Mouse (Mus musculus) MEL (cell line): ENCODE data around the gene Cisd3. TPM values are rescaled to one million over a fixed set of nuclear protein-coding genes. Genes with fewer than 3 reads are reported as not detected.

ENCODE experiments used
- DNase-seq: peaks from one replicate; pipeline ENCODE4 v3.0.0; 2011; ENCODE audit warnings: low read depth, low spot score
- H3K27ac ChIP-seq: 2 replicates; pipeline ENCODE4 v1.5.1; 2012; ENCODE audit warnings: low read depth, mild to moderate bottlenecking, control low read depth, low read length, moderate library complexity; ENCODE audit not compliant: control insufficient read depth
- H3K27me3 ChIP-seq, 2 experiments: fragments of 150-350 bp in 1 of 2; sonication (generic) in 1 of 2; 2 replicates each; pipeline ENCODE4 v1.6.1; 2012; ENCODE audit warnings: low read length in 2 of 2, mild to moderate bottlenecking in 2 of 2, improper control_type of control experiment in 1 of 2, moderate library complexity in 1 of 2; ENCODE audit not compliant: insufficient read depth in 2 of 2, control insufficient read depth in 1 of 2
- H3K36me3 ChIP-seq, 2 experiments: 2 replicates each; pipeline ENCODE4 v1.6.1; 2012 to 2014; ENCODE audit warnings: low read length in 2 of 2, improper control_type of control experiment in 1 of 2, inconsistent platforms in 1 of 2, mild to moderate bottlenecking in 1 of 2; ENCODE audit not compliant: insufficient read depth in 2 of 2, control insufficient read depth in 1 of 2
- H3K4me1 ChIP-seq, 2 experiments: fragments of 150-350 bp in 1 of 2; sonication (generic) in 1 of 2; 2 replicates each; pipeline ENCODE4 v1.6.1; 2012; ENCODE audit warnings: low read length in 2 of 2, improper control_type of control experiment in 1 of 2, mild to moderate bottlenecking in 1 of 2; ENCODE audit not compliant: insufficient read depth in 2 of 2, control insufficient read depth in 1 of 2
- H3K4me3 ChIP-seq, 2 experiments: fragments of 150-350 bp in 1 of 2; sonication (generic) in 1 of 2; 2 replicates each; pipeline ENCODE4 v1.5.1; 2012; ENCODE audit warnings: low read depth in 2 of 2, low read length in 2 of 2, mild to moderate bottlenecking in 2 of 2, moderate library complexity in 2 of 2, control low read depth in 1 of 2, improper control_type of control experiment in 1 of 2; ENCODE audit not compliant: control insufficient read depth in 1 of 2, insufficient read depth in 1 of 2
- H3K79me2 ChIP-seq: 2 replicates; pipeline ENCODE4 v1.6.1; 2012; ENCODE audit warnings: mild to moderate bottlenecking, low read length, moderate library complexity; ENCODE audit not compliant: control insufficient read depth, poor library complexity, insufficient read depth
- H3K9ac ChIP-seq: 2 replicates; pipeline ENCODE4 v1.6.1; 2012; ENCODE audit warnings: low read depth, mild to moderate bottlenecking, control low read depth, low read length, moderate library complexity; ENCODE audit not compliant: control insufficient read depth, poor library complexity, severe bottlenecking
- H3K9me3 ChIP-seq: fragments of 150-350 bp; sonication (generic); replicated peaks from 2 replicates; pipeline ENCODE4 v1.6.1; 2012; ENCODE audit warnings: mild to moderate bottlenecking, low read length, improper control_type of control experiment, moderate library complexity; ENCODE audit not compliant: insufficient read depth
- BHLHE40 ChIP-seq: IDR thresholded peaks from 2 replicates; pipeline ENCODE4 v1.6.1; 2012; ENCODE audit warnings: low read depth, mild to moderate bottlenecking, inconsistent platforms, low read length, improper control_type of control experiment, borderline replicate concordance
- CHD1 ChIP-seq: IDR thresholded peaks from 2 replicates; pipeline ENCODE4 v1.6.1; 2012; ENCODE audit warnings: low read depth, mild to moderate bottlenecking, inconsistent platforms, low read length, improper control_type of control experiment
- CTCF ChIP-seq, 3 experiments: IDR thresholded peaks in 2 of 3; conservative IDR thresholded peaks in 1 of 3; 2 replicates each; pipeline ENCODE4 v1.5.1; 2011 to 2012; ENCODE audit warnings: low read length in 3 of 3, low read depth in 2 of 3, mild to moderate bottlenecking in 2 of 3, improper control_type of control experiment in 1 of 3, inconsistent platforms in 1 of 3, mixed read lengths in 1 of 3, moderate library complexity in 1 of 3; ENCODE audit not compliant: control insufficient read depth in 1 of 3, insufficient read depth in 1 of 3, poor library complexity in 1 of 3, severe bottlenecking in 1 of 3
- E2F4 ChIP-seq: IDR thresholded peaks from 2 replicates; pipeline ENCODE4 v1.6.1; 2011; ENCODE audit warnings: low read depth, low read length, improper control_type of control experiment, borderline replicate concordance
- ELF1 ChIP-seq: IDR thresholded peaks from 2 replicates; pipeline ENCODE4 v1.6.1; 2014; ENCODE audit warnings: low read depth, mild to moderate bottlenecking, inconsistent platforms, low read length, improper control_type of control experiment, moderate library complexity
- EP300 ChIP-seq, 2 experiments: IDR thresholded peaks; 2 replicates each; pipeline ENCODE4 v1.6.1; 2011; ENCODE audit warnings: improper control_type of control experiment in 2 of 2, low read length in 2 of 2, low read depth in 1 of 2, mild to moderate bottlenecking in 1 of 2
- ETS1 ChIP-seq: IDR thresholded peaks from 2 replicates; pipeline ENCODE4 v1.6.1; 2012; ENCODE audit warnings: low read depth, mild to moderate bottlenecking, inconsistent platforms, low read length, improper control_type of control experiment, moderate library complexity
- GABPA ChIP-seq: IDR thresholded peaks from 2 replicates; pipeline ENCODE4 v1.6.1; 2012; ENCODE audit warnings: low read depth, mild to moderate bottlenecking, inconsistent platforms, low read length, improper control_type of control experiment, moderate library complexity
- HCFC1 ChIP-seq: IDR thresholded peaks from 2 replicates; pipeline ENCODE4 v1.6.1; 2012; ENCODE audit warnings: low read depth, mild to moderate bottlenecking, inconsistent platforms, low read length, improper control_type of control experiment, moderate library complexity
- JUND ChIP-seq: IDR thresholded peaks from 2 replicates; pipeline ENCODE4 v1.6.1; 2011; ENCODE audit warnings: low read depth, mild to moderate bottlenecking, improper control_type of control experiment, low read length
- MAFK ChIP-seq: IDR thresholded peaks from 2 replicates; pipeline ENCODE4 v1.6.1; 2011; ENCODE audit warnings: low read depth, mild to moderate bottlenecking, low read length, improper control_type of control experiment, borderline replicate concordance
- MAX ChIP-seq: IDR thresholded peaks from 2 replicates; pipeline ENCODE4 v1.6.1; 2011; ENCODE audit warnings: low read length, improper control_type of control experiment
- MAZ ChIP-seq: IDR thresholded peaks from 2 replicates; pipeline ENCODE4 v1.6.1; 2012; ENCODE audit warnings: low read depth, mild to moderate bottlenecking, inconsistent platforms, low read length, improper control_type of control experiment
- MEF2A ChIP-seq: IDR thresholded peaks from 2 replicates; pipeline ENCODE4 v1.6.1; 2014; ENCODE audit warnings: low read depth, mild to moderate bottlenecking, inconsistent platforms, low read length, improper control_type of control experiment; ENCODE audit not compliant: poor library complexity, insufficient replicate concordance, severe bottlenecking; ENCODE audit errors: extremely low read depth
- MXI1 ChIP-seq: IDR thresholded peaks from 2 replicates; pipeline ENCODE4 v1.6.1; 2011; ENCODE audit warnings: mild to moderate bottlenecking, low read depth, low read length, improper control_type of control experiment
- MYB ChIP-seq: IDR thresholded peaks from 2 replicates; pipeline ENCODE4 v1.6.1; 2011; ENCODE audit warnings: mild to moderate bottlenecking, low read depth, low read length, improper control_type of control experiment
- MYC ChIP-seq: IDR thresholded peaks from 2 replicates; pipeline ENCODE4 v1.6.1; 2011; ENCODE audit warnings: low read depth, mild to moderate bottlenecking, low read length, improper control_type of control experiment, moderate library complexity
- NELFE ChIP-seq: IDR thresholded peaks from 2 replicates; pipeline ENCODE4 v1.6.1; 2011; ENCODE audit warnings: low read depth, low read length, improper control_type of control experiment
- NRF1 ChIP-seq: IDR thresholded peaks from 2 replicates; pipeline ENCODE4 v1.6.1; 2014; ENCODE audit warnings: low read depth, mild to moderate bottlenecking, inconsistent platforms, low read length, improper control_type of control experiment, moderate library complexity; ENCODE audit not compliant: poor library complexity, insufficient read depth, severe bottlenecking
- POLR2A ChIP-seq, 2 experiments: IDR thresholded peaks; 2 replicates each; pipeline ENCODE4 v1.6.1; 2011 to 2012; ENCODE audit warnings: low read length in 2 of 2, mild to moderate bottlenecking in 2 of 2, control low read depth in 1 of 2, improper control_type of control experiment in 1 of 2, low read depth in 1 of 2, moderate library complexity in 1 of 2; ENCODE audit not compliant: control insufficient read depth in 1 of 2, insufficient read depth in 1 of 2, poor library complexity in 1 of 2
- POLR2AphosphoS2 ChIP-seq: IDR thresholded peaks from 2 replicates; pipeline ENCODE4 v1.6.1; 2011; ENCODE audit warnings: low read length, improper control_type of control experiment
- POLR2AphosphoS5 ChIP-seq: IDR thresholded peaks from 2 replicates; pipeline ENCODE4 v1.6.1; 2012; ENCODE audit warnings: low read depth, borderline replicate concordance, mild to moderate bottlenecking, inconsistent platforms, low read length, moderate library complexity, mixed read lengths
- RAD21 ChIP-seq: IDR thresholded peaks from 2 replicates; pipeline ENCODE4 v1.6.1; 2011; ENCODE audit warnings: mild to moderate bottlenecking, low read depth, low read length, improper control_type of control experiment
- RCOR1 ChIP-seq: IDR thresholded peaks from 2 replicates; pipeline ENCODE4 v1.6.1; 2012; ENCODE audit warnings: low read depth, mild to moderate bottlenecking, inconsistent platforms, low read length, improper control_type of control experiment
- SIN3A ChIP-seq: IDR thresholded peaks from 2 replicates; pipeline ENCODE4 v1.6.1; 2012; ENCODE audit warnings: low read length, improper control_type of control experiment, inconsistent platforms
- SMC3 ChIP-seq: IDR thresholded peaks from 2 replicates; pipeline ENCODE4 v1.6.1; 2011; ENCODE audit warnings: low read depth, low read length, improper control_type of control experiment
- TBP ChIP-seq: IDR thresholded peaks from 2 replicates; pipeline ENCODE4 v1.8.0; 2011; ENCODE audit warnings: low read depth, low read length, improper control_type of control experiment
- TCF12 ChIP-seq: IDR thresholded peaks from 2 replicates; pipeline ENCODE4 v1.6.1; 2014; ENCODE audit warnings: low read depth, mild to moderate bottlenecking, inconsistent platforms, low read length, improper control_type of control experiment, moderate library complexity
- UBTF ChIP-seq: IDR thresholded peaks from 2 replicates; pipeline ENCODE4 v1.6.1; 2012; ENCODE audit warnings: low read depth, mild to moderate bottlenecking, inconsistent platforms, low read length, improper control_type of control experiment, moderate library complexity, borderline replicate concordance; ENCODE audit not compliant: insufficient read depth
- USF2 ChIP-seq, 2 experiments: IDR thresholded peaks; 2 replicates each; pipeline ENCODE4 v1.6.1; 2011 to 2012; ENCODE audit warnings: improper control_type of control experiment in 2 of 2, low read length in 2 of 2, borderline replicate concordance in 1 of 2, inconsistent platforms in 1 of 2, low read depth in 1 of 2, mild to moderate bottlenecking in 1 of 2; ENCODE audit not compliant: insufficient read depth in 1 of 2
- ZC3H11A ChIP-seq: IDR thresholded peaks from 2 replicates; pipeline ENCODE4 v1.6.1; 2012; ENCODE audit warnings: low read depth, mild to moderate bottlenecking, inconsistent platforms, low read length, improper control_type of control experiment
- ZKSCAN1 ChIP-seq: IDR thresholded peaks from 2 replicates; pipeline ENCODE4 v1.6.1; 2012; ENCODE audit warnings: low read depth, mild to moderate bottlenecking, inconsistent platforms, low read length, improper control_type of control experiment, moderate library complexity
- ZMIZ1 ChIP-seq: IDR thresholded peaks from 2 replicates; pipeline ENCODE4 v1.6.1; 2012; ENCODE audit warnings: low read depth, mild to moderate bottlenecking, inconsistent platforms, low read length, improper control_type of control experiment, moderate library complexity
- ZNF384 ChIP-seq: IDR thresholded peaks from 2 replicates; pipeline ENCODE4 v1.6.1; 2012; ENCODE audit warnings: low read depth, mild to moderate bottlenecking, inconsistent platforms, low read length, improper control_type of control experiment
- polyA plus RNA-seq, 2 experiments: library from polyadenylated mRNA; stranded (reverse) in 1 of 2; unstranded in 1 of 2; fragments of >175 nt in 1 of 2; fragments of >200 nt in 1 of 2; gene quantifications; 2 replicates each; pipeline versions ENCODE4 v1.2.1 to v1.2.4; 2012; ENCODE audit warnings: low replicate concordance in 2 of 2, low read depth in 1 of 2; ENCODE audit not compliant: insufficient read length in 2 of 2, insufficient read depth in 1 of 2, missing spikeins in 1 of 2
- total RNA-seq: library from RNA; depleted of rRNA; stranded (reverse); fragments of 300-350 nt; gene quantifications from 2 replicates; pipeline ENCODE4 v1.2.3, GENCODE M21; 2012

The Cisd3 gene
- total and polyA plus RNA-seq, 3 experiments = 1.7 to 6.1 TPM; not detected in 1

DNA sequence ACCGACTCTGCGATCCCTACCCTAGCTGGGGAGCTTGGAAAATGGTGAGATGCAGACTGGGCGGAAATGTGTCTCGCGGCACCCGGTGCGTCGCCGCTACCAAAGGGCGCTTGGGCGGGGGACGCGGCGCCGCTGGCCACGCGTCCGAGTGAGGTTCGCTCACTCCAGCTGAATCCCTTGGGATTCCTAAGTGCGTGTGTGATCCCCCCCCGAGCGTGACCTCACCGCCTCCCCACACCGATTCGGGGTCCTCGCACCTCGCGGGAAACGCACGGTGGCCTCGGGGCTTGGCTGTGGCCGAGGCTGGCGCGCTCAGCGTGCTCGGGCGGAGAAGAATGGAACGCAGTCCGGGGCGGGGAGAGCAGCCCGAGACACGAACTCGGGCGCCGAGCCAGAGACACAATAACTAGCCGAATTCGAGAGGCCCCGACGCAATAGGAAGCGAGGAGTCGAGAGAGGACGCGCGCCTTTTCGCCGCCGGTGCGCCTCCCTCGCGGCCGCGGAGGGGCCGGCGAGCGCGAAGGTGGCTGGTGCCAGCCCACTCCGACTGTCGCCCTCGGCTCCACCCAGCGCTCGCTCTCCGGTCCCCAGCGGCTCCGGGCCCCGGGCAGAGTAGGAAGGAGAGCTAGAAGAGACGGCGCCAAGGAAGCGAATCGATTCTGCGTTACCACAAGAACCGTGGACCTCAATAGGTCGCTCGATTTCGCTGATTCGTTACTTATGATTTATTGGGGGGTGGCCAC lies 14.5 kb downstream of the Cisd3 start, which contains the start of gene Pcgf2:
Gene Pcgf2 (minus strand): TSS at position 495 of the 743 bp plus-strand sequence.
- H3K27me3 ChIP-seq = no peaks in the 10 kb centered on the region
- no peaks in the 10 kb centered on the region for H3K9me3 ChIP-seq
- H3K36me3 ChIP-seq = peaks cover 0 to 12% of the 10 kb centered on the region in 2 experiments; a peak in 2 of 4 replicates
- H3K4me3 ChIP-seq = peak within 1 kb of the TSS; percentile 73 to 94
- H3K27ac ChIP-seq = peak within 1 kb of the TSS; percentile 66
- DNase-seq = peak; percentile 85
- peaks cover 26% of the 10 kb centered on the region for H3K79me2 ChIP-seq
- H3K4me1 ChIP-seq = peaks cover 0 to 19% of the 10 kb centered on the region in 2 experiments; a peak in 3 of 4 replicates
- H3K9ac ChIP-seq = peak within 1 kb of the TSS; percentile 83
- TF ChIP-seq E2F4 (peak; percentile 61; the same call in 1 of the 2 replicates), RAD21 (no peak), MXI1 (peak; percentile 30), ZMIZ1 (peak; percentile 74; the same call in 1 of the 2 replicates), ETS1 (peak; percentile 46; the same call in 1 of the 2 replicates), ZNF384 (0 out of 2 replicates have a peak, but pooled peaks have one; percentile 10), NRF1 (0 out of 2 replicates have a peak, but pooled peaks have one; percentile 10), ZKSCAN1 (no peak), POLR2AphosphoS5 (no peak), EP300 (IDR thresholded peaks at IDR 0.05; ENCODE audit: low read depth in 1 of 2, low read length in 2 of 2) (no peak), POLR2A (IDR thresholded peaks at IDR 0.05; ENCODE audit: control insufficient read depth in 1 of 2, insufficient read depth in 1 of 2, low read depth in 1 of 2, low read length in 2 of 2, poor library complexity in 1 of 2) (peak; percentile 34 to 42; a peak in 2 of 4 replicates), BHLHE40 (no peak), ZC3H11A (no peak; the same call in 1 of the 2 replicates), MAX (peak; percentile 70), TCF12 (peak; percentile 20), SIN3A (no peak; the same call in 1 of the 2 replicates), CHD1 (no peak), MAFK (no peak), TBP (peak; percentile 88), GABPA (no peak), MEF2A (no peak), JUND (no peak), RCOR1 (0 out of 2 replicates have a peak, but pooled peaks have one; percentile 15), MAZ (peak; percentile 45; the same call in 1 of the 2 replicates), POLR2AphosphoS2 (peak; percentile 36; the same call in 1 of the 2 replicates), NELFE (peak; percentile 63), SMC3 (no peak), MYC (0 out of 2 replicates have a peak, but pooled peaks have one; percentile 32), UBTF (peak; percentile 98; the same call in 1 of the 2 replicates), CTCF (IDR thresholded peaks at IDR 0.05 in 2 of 3, conservative IDR thresholded peaks at IDR 0.05 in 1 of 3; ENCODE audit: control insufficient read depth in 1 of 3, insufficient read depth in 1 of 3, low read depth in 2 of 3, low read length in 3 of 3, poor library complexity in 1 of 3, severe bottlenecking in 1 of 3) (no peak), USF2 (IDR thresholded peaks at IDR 0.05; ENCODE audit: borderline replicate concordance in 1 of 2, insufficient read depth in 1 of 2, low read depth in 1 of 2, low read length in 2 of 2) (no peak), HCFC1 (peak; percentile 26; the same call in 1 of the 2 replicates), MYB (no peak), ELF1 (peak; percentile 46; the same call in 1 of the 2 replicates)
